Mouse (Mus musculus) megakaryocyte, embryonic 14.5 days (primary cell): ENCODE measurements around the gene Eme1.

Experiments used
- FLI1 ChIP-seq: IDR thresholded peaks from 2 replicates; pipeline ENCODE4 v1.6.1; 2012; ENCODE audit warnings: low read length, inconsistent platforms, mixed read lengths
- GATA1 ChIP-seq: IDR thresholded peaks from 3 replicates; pipeline ENCODE4 v1.6.1; 2012; ENCODE audit warnings: mixed read lengths, low read length, inconsistent platforms, borderline replicate concordance

DNA sequence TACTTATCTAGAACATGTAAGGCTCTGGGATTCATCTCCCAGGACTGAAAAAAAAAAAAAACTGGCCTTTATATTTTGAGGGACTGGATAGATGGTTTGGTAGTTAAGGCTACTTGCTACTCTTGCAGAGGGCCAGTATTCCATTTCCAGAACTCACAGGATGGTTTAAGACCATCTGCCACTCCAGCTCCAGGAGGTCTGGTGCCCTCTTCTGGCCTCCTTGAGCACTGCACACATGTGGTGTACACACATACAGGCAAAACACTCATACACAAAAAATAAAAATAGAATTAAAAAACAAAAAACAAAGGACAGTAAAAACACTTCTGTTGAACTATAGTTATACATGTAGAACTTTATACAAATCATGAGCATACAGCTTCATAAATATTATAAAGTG, 26.9 kb upstream of the Eme1 start:
- TF ChIP-seq GATA1 (no peak), FLI1 (no peak)
